Mouse (Mus musculus) right cerebral cortex, postnatal 36 days (tissue): ENCODE data around the gene Mier2.

Experiments used
- DNase-seq, 2 experiments: peaks; one replicate each; pipeline ENCODE4 v3.0.0; 2022; ENCODE audit warnings: low spot score in 2 of 2, mixed read lengths in 1 of 2

Gene Mier2

GRCm38 (mm10) chr10:79502830-79503644, 52.0 kb downstream of the Mier2 start:
- no peak for DNase-seq

DNA sequence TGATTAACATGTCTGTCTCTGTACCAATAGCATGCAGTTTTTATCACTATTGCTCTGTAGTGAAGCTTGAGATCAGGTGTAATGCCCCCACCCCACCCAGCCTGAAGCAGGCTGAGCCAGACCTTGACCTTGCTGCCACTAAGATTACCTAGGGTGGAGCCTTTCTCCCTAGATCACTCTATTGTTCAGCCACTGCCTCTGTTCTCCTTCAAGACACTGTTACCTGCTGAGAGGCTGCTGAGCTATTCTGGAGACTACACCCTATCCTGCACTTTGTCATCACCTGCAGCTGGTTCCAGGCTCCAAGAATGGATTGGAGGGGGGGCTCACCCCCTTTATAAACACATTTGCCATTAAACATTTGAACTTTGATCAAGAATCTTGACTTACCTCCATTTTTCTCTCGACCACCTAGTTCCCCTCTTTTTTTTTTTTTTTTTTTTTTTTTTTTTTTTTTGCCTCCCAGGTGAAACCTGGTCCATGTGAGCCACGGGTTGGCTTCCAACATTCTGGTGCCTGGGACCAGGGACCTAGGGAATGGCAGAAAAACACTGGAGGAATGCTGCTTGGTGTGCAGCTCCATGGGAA, 58.2 kb downstream of the Mier2 start:
- DNase-seq = no peak

DNA sequence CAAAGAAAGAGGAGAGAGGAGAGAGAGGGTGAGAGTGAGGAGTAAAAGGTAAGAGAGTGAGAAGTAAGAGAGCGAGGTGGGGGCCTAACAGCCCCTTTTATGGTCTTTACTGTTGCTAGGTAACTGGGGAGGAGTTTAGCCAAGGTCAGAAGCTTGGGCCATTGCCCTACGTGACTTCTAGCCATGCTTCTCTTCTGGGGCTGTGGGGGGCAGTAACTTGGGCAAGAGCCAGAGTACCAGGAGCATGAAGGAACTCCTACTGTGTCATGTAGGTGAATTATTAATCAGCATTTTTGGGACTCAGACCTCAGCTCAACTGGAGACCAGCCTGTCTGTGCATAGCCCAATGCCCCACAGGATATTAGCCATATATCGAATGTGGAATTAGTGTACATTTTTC, 59.1 kb downstream of the Mier2 start:
- DNase-seq = no peak
